Mouse (Mus musculus) liver (tissue): ENCODE measurements around the gene Ndufs7.
A peak's percentile ranks its signal among the peaks of the same experiment; 100 is the strongest.
"Not testable (repeated sequence)": the region's sequence is repeated elsewhere in the genome, so short reads cannot be mapped to it uniquely, and the experiment has no call there.

ENCODE experiments used
- DNase-seq: peaks from one replicate; pipeline ENCODE4 v3.0.0-alpha.2; 2020; ENCODE audit warnings: mixed read lengths

The Ndufs7 gene

DNA sequence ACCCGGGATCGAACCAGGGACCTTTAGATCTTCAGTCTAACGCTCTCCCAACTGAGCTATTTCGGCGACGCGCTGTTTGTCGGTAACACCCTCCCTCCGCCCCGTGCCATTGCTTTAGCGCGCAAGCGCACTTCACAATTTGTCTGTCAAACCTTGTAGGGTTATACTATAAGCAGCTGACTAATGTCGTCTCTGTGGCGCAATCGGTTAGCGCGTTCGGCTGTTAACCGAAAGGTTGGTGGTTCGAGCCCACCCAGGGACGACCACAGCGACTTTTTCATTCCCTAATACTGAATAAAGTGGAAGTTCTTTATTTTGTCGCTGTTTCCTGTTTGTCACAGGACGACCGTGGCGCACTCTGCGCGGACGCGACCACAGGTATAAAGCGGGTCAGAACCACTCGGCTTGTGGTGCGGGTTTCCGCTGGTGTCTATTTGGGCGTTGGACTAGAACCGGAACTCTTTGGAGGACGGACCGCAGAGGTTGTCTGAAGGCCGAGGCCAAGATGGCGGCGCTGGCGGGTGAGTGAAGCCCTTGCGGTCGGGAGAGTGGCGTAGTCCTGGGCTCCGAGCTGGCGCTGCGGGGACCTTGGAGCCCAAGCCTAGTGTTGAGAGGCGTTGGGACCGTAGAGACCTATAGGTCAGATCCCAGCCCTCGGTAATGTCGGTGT is at the start of gene Ndufs7:
Gene Ndufs7 (plus strand): TSS at position 151 of the 670 bp plus-strand sequence.
- DNase-seq, result peak; percentile 93

DNA sequence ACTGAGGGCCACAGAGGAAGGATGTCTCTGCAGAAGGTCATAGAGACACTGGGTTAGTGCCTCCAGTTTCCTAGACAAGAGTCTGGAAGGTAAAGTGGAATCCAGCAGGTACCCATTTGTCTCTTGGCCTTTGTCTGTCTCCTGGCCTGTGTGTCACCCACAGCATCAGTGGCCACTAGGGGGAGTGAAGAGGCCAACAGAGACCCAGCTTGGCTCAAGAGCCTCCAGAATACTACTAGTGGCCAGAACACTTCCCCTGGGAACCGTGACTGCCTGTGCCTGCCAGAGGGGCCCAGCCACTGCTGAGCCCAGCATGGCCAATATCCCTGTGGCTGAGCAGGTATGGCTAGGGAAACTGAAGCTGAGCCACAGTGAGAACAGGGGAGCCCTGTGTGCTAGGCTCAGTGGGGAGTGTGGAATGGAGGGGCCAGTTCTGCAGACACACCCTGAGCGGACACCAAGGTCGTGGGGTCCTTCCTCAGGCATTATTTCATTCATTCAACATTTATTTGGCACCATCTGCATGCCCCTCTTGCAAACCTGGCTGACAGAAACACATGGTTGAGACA is 49.4 kb upstream of the Ndufs7 start:
- DNase-seq, result peak; percentile 83

DNA sequence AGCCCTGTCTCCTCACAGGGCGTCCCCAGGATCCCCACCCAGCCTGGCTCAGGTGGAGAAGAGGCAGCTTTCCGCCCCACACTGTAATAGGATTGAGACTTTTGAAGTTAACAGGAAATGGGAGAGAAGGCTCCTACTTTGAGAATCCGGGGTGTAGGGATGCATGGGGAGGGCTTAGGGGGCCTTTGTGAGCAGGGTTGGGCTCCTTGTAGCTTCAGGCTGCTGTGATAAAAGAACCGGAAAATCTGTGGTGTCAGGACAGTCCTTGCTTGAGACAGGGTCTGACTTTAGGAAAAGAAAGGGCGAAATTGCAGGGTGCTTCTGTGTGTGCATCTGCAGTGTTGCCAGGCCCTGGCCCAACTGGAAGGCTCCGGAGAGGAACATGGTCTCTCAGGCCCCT is 48.4 kb upstream of the Ndufs7 start:
- DNase-seq, result no peak

DNA sequence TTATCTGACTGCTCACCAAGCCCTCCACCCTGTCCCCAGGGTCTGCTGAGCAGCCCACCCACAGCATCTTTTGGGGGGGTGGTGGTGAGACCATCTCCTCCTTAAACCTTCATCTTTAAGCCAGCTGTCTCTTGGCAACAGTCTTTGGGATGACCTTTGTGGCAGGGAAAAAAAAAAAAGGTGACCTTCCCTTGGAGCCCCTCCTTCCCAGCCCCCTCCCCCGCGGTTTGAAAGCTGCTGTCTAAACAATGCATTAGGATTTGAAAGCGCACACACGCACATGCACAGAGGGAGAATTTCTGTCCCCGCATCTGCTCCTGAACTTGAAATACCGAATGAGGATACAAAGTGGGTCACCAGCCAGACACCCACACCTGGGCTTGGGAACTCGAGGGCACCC is 44.9 kb upstream of the Ndufs7 start:
- DNase-seq, result no peak

DNA sequence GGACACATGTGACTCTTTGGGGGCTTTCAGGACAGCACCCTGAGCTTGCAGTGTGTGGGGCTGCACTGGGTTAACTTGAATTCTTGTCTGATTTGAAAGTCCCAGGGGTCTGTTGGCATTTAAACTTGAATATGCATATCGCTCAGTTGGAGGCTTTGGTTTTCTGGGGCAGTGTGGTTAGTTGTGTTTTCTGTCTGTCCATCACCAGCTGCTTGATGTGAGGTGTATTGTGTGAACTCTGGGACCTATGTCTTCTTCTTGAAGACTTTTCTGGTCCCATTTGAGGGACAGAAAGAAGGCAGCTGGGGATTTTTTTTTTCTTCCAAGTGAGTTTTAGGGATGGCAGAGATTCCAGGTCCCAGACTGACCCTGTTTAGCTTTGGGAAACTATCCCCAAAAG is 41.7 kb upstream of the Ndufs7 start:
- no peak for DNase-seq

DNA sequence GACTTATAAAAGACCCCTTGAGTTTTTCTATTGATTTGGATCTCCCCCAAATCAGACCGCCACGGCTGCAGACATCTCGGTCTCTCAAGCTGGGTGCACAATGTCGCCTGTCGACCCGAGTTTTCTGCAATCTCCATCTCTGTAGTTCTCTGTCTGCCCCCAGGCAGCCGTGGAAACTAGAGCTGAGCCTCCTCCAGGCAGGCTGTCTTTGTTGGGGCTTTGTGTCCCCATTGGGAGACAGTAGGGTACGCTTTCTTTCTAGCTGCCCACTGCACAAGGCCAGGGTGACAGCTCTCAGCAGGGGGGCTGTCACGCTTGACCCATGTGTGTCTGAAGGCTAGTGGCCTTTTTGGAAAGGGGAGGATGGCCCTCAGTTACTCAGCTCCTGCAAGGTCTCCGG is 41.2 kb upstream of the Ndufs7 start:
- DNase-seq, result no peak

DNA sequence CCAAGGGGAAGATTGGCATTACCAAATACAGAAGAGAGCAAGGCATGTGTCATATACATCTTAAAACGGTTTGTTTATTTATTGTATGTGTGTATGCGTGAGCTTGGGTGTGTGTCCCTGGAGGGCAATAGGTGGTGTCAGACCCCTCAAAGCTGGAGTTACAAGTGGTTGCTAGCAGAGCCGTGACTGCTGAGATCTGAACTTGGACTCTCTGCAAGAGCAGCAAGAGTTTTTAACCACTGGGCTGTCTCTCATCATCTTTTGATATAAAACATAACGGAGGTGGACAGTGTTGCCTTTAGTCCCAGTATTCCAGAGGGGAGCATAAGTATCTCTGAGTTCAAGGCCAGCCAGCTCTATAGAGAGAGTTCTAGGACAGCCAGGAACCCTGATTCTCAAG is 40.7 kb upstream of the Ndufs7 start:
- no peak for DNase-seq

DNA sequence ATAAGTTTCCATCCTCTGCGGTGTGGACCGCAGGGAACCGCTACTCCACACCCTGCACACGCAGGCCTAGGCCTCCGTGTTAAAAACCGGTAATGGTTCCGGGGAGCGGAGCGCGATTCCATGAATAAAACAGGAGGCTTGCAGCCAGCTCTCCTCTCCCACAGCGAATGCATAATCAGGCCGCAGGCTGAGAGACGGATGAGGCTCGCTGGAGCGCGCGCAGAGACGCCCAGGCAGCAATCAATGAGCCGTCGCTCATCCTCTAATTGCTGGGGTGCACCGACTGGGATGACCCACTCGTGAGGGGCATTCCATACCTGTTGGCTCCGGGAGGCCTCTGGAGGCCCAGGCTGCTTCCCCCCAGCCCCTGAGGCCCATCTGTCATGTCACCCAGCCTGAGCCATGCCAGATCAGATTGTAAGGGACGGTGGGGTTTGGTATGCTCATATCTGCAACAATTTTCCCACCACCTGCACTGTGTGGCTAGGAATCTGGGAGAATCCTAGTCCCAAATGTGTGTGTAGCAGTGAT is 40.0 kb upstream of the Ndufs7 start:
- no peak for DNase-seq

DNA sequence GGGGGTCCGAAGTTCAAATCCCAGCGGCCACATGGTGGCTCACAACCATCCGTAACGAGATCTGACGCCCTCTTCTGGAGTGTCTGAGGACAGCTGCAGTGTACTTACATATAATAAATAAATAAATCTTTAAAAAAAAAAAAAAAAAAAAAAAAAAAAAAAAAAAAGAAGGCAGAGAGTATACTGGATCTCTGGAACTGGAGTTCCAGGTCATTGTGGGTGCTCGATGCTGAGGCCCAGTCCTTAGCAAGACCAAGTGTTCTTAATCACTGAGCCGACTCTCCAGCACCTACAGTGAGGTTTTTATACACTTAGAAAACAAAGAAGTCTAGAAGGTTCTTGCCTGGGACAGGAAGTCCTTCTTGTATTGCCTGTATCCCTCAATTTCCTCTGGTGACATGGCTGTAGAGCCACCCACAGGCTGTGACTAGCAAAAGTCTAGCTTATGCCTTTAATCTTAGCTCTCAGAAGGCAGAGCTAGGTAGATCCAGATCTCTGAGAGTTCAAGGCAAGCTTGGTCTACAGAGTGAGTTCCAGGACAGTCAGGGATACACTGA is 37.3 kb upstream of the Ndufs7 start:
- DNase-seq, result not testable (repeated sequence)

DNA sequence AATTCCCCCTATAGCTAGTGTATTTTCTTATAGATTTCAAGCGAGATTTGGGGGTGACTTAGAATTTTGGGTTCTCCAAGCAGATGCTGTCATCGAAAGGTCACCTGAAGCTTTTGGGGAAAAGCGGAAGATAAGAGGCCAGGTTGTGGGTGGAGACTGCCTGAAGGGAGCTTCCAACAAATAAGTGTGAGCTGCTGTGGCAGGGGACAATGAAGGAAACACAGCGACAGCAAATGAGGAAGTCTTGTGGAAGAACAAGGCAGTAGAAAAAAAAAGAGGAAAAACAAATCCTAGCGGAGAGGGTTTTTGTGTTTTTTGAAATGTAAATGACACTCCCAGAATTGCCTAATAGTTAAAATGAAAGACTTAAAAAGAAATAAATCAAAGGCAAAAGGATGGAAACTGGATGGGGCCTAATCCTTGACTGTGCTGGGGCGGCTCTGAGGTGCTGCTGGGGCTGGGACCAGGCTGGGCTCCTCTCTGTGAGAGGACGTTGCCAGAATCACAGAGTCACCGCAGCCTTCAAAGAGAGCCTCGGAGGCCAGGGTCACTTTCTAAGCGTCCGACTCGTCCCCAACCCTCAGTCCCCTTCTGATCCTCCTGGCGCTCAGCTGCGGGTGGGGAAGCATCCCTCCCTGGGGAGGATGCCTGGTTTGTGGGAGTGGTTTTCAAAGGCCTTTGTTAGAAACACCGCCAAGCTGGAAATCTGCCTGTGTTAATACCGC is 33.7 kb upstream of the Ndufs7 start:
- no peak for DNase-seq

DNA sequence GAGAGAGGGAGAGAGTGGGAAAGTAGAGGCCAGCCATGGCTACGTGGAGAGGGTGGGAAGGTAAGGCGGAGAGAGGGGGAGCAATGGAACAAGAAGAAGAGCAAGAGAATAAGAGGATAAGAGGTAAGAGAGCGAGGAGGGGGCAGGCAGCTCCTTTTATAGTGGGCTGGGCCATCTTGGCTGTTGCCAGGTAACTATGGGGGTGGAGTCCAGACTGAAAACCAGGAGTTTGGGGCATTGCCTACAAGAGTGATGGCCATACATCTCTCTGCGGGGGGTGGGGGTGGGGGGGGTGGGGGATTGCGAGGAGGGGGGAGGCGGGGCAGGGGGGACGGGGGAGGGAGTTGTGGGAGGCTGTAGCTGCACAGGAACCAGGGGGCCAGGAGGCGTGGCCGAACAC is 28.2 kb upstream of the Ndufs7 start:
- no peak for DNase-seq

DNA sequence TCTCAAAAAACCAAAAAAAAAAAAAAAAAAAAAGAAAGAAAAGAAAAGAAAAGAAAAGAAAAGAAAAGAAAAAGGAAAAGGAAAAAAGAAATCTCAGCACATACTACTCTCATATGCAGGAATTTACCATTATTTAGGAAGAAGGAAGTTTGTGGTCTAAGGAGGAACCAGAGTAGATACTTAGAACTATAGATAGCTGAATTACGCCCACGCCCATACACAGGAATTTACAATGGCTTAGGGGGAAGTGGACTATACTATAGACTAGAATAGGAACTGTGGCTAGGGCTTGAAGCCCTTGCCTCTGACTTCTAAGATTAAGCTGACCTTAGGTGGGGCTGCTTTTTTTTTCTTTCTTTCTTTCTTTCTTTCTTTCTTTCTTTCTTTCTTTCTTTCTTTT is 25.8 kb upstream of the Ndufs7 start:
- not testable (repeated sequence) for DNase-seq

DNA sequence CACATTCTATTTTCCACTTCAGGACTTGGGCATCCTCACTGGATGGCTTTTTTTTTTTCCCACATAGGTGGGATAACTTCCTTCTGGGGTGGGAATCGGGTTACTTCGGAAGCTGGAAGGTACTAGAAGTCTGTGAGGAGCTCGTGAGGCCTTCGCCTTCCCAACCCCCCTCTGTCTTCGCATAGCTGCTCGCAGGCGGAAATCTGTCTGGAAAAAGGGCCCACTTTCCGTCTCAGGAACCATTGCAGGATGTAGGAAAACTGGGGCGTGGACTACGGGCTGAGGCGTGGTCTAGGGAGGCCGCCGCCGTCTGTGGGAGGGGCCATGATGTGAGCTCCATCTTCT is 22.9 kb upstream of the Ndufs7 start:
- DNase-seq, result no peak

DNA sequence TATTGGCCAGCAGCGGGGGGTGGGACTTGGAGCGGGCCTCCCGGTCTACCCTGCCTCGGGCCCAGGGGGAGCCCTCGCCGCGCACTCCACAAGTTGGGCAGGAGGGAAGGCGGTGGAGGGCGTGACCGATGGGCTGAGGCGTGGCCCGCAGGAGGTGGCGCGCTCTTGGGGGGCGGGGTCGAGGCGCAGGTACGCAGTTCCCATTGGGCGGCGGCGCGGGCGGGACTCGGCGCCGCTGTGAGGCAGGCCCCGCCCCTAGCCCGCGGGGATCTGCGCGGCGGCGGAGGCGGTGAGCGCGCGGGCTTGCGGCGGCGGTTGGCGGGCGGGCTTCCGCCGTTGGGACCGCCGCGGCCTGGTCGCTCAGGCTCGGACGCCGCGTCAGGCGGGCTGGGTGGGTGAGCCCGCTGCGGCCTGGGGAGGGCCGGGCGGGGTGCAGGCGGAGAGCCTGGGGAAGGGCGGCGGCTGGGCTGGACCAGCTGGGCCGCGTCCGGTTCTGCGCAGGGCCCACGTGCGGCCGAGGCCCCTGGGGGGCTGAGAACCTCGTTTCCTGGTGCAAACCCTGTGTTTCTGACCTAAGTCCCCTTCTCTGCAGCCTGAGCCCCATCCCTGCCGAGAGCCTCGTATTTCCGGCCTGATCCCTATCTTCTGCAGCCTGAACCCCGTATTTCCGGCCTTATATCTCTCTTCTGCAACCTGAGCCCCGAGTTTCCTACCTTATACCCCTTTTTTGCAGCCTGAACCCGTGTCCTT is 22.3 kb upstream of the Ndufs7 start, which contains the start of gene Mum1:
Gene Mum1 (plus strand): TSS at position 19 of the 750 bp plus-strand sequence.
- DNase-seq, result peak; percentile 99

DNA sequence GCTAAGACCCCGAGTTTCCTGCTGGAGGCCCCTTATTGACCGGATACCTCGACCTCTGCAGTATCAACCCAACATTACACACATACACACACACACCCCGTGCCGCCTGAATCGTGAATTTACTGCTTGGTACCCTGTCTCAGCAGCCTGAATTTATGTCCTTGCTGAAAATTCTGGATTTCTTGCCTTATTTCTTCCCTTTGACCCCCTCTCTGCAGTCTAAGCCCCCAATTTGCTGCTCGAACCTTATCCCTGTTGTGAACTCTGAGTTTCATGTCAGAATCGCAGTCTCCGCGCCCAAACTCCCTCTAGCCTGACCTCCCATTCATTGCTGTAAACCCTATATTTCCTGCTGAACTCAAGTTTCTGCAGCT is 21.8 kb upstream of the Ndufs7 start:
- DNase-seq, result no peak

DNA sequence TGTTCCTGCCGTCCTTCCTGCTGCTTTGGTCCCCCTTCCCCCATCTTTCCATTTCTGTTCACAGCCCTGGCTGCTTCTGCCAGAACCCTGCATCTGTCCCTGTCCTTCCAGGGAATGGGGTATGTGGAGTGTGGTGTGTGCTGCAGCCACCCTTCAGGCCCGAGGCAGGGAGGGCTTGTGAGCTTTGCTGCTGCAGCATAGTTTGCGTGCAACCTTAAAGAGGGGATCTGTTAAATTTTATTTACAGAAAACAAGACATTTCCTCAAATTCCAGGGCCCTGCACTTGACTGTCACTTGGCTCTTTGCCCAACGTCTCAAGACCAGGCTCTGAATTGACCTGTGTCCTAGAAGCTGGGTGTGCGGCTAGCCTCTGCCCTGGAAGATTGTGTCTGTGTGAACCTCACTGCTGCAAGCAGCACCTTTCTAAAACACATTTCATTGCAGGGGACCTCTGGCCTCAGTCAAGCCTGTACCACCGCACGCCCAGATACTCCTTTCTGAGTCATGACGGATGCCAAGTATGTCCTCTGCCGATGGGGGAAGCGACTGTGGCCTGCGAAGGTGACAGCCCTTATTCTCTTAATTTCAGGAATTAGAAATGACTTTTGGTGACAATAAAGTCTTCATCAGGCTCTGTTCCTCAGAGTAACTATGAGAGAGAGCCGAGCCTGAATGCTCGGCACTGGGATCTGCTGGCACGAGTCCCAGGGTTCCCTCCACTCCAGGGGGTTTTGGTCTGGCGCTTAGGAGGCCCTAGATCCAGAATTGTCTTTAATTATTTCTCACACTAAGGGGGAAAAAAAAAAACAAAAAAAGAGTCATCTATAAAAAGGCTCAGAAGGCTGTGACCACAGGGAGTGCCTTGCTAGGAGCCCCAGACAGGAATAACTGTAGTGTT is 20.8 kb upstream of the Ndufs7 start:
- DNase-seq, result no peak

DNA sequence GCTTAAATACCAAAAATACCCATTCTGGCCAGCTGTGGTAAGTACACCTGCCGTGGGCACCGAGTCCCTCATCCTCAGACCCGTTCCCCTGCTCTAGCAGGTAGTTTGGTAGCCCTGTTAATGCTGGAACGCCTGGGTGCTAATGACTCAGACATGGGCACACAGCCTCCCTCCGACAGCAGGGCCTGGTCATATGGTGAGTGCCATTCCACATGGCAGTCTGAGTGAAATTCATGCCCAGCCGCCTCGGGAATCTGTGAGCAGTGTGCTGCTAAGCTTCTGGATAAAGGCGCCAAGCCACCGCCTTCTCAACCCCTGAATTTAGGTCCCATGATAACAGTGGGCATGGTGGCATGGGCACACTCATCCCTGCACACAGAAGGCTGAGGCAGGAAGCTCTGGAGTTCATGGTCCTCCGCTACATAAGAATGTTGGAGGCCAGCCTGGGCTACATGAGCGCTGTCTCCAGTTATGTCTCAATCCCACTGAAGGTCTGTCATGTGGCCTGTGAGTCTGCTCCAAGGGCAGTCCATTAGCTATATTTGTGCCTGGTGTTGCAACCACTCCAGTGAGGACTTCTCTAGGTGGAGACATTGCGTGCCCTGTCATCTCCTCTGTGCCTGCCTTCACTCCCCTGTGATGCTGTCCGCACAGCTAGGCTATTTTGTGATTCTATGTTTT is 12.6 kb upstream of the Ndufs7 start:
- DNase-seq, result no peak

DNA sequence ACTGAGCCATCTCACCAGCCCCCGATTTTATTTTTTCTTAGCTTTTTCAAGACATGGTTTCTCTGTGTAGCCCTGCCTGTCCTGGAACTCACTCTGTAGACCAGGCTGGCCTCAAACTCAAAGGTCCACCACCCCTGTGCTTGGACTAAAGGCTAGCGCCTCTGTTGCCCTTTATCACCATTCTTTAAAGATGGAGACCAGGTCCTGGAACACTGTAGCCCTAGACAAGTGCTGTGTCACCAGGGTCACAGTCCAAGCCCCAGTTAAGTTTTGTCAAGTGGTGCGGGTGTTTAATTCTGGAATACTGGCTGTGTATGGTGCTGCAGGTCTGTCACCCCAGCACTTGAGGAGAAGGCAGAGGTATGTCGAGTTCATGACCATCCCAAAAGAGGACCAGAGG is 11.9 kb upstream of the Ndufs7 start:
- DNase-seq, result no peak

DNA sequence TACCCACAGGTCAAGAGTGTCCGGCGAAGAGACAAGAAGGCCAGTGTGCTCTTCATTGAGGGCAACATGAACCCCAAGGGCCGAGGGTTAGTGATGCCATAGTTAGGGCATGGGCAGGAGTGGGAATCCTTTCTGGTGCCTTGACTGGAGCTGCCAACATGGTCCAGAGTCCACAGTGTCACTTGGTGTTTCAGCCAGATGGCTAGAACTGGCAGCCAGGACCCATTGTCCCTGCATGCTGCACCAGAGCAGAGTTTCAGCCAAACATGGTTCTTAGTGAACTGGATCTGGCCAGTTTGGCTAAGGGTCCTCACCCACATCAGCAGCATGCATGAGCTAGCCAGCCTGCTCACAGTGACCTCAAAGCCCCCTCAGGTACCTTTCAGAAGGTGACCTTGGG is 10.6 kb upstream of the Ndufs7 start:
- DNase-seq, result no peak

DNA sequence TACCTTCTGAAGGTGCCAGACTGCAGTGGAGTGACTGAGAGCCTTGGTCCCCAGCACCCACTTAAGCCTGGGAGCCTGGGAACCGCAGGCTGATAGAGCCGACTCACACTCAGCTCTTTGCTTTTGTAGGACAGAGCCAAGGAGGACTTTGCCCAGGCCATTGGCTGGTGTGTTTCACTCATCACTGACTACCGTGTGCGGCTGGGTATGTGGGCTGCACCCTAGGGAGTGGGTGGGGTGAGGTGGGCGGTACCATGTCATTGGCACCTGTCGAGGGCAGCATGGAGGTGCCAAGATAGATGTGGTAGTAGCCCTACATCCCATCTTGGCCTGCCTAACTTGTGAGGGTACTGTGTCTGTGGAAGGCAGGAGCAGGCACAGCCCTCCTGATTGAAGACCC is 9.1 kb upstream of the Ndufs7 start:
- DNase-seq, result no peak

DNA sequence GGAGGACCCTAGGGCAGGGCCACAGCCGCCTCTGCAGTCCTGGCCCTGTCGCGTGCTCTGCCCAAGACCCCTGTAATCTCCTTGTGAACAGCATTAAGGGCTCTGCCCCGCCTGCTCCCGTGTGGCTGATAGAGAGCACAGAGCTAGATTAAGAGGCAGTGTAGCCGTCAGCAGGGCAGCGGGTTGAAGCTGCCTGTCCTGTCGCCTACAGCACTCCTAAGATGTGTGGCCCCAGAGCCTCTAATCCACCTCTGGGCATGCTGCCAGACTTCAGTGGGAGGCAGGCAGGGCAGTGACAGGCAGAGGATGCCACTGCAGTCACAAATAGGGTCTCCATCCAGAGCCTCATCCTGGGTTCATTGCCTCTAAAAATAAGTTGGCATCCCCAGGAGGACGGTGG is 6.8 kb upstream of the Ndufs7 start:
- no peak for DNase-seq
